Mouse (Mus musculus) embryonic facial prominence, embryonic 12.5 days (tissue): Measurements from ENCODE around the gene Kmt2b. TPM values are rescaled to one million over a fixed set of nuclear protein-coding genes. Genes with fewer than 3 reads are reported as not detected.

Source experiments
- ATAC-seq: fragments of 200-750 bp; cut with Nextera tagmentation; 2 replicates; pipeline ENCODE4 v1.8.0; 2017; ENCODE audit not compliant: insufficient number of reproducible peaks, insufficient read depth, low FRiP score, low TSS enrichment
- H3K27ac ChIP-seq: fragments of 300-500 bp; sonication (generic); 2 replicates; pipeline ENCODE4 v1.5.1; 2016; ENCODE audit warnings: mild to moderate bottlenecking
- H3K27me3 ChIP-seq: fragments of 300-500 bp; sonication (generic); 2 replicates; pipeline ENCODE4 v1.6.1; 2016; ENCODE audit warnings: mild to moderate bottlenecking, moderate library complexity
- H3K36me3 ChIP-seq: fragments of 300-500 bp; sonication (generic); 2 replicates; pipeline ENCODE4 v1.6.1; 2016; ENCODE audit warnings: mild to moderate bottlenecking
- H3K4me1 ChIP-seq: fragments of 300-500 bp; sonication (generic); 2 replicates; pipeline ENCODE4 v1.6.1; 2016
- H3K4me2 ChIP-seq: fragments of 300-500 bp; sonication (generic); replicated peaks from 2 replicates; pipeline ENCODE4 v1.6.1; 2016; ENCODE audit warnings: mild to moderate bottlenecking, moderate library complexity
- H3K4me3 ChIP-seq: fragments of 300-500 bp; sonication (generic); 2 replicates; pipeline ENCODE4 v1.5.1; 2016; ENCODE audit warnings: mild to moderate bottlenecking
- H3K9ac ChIP-seq: fragments of 300-500 bp; sonication (generic); 2 replicates; pipeline ENCODE4 v1.6.1; 2016; ENCODE audit warnings: mild to moderate bottlenecking, moderate library complexity
- H3K9me3 ChIP-seq: fragments of 300-500 bp; sonication (generic); 2 replicates; pipeline ENCODE4 v1.6.1; 2016; ENCODE audit warnings: mild to moderate bottlenecking, moderate library complexity
- WGBS: fragments of 180-500 bp; shearing (Covaris S2); methylation state at CpG from one replicate; pipeline ENCODE4 v1.1.7; 2016; 5-methylcytosine and 5-hydroxymethylcytosine counted together
- polyA plus RNA-seq: library from polyadenylated mRNA; unstranded; fragments of >200 nt; fragmentation: Nextera tagmentation; extraction: Ambion mirVana; gene quantifications from 2 replicates; pipeline ENCODE4 v1.2.1, GENCODE M21; 2016

The Kmt2b gene
- polyA plus RNA-seq, 1 experiment from 2014 or later, result 11.6 TPM

GRCm38 (mm10) chr7:30563117-30563905 is 25.2 kb downstream of the Kmt2b start, which contains the start of the genes U2af1l4, Gm49396 and Psenen:
Gene U2af1l4, plus strand, starts transcription at chr7:30563301.
Gene Gm49396, plus strand, starts transcription at chr7:30563344.
Gene Psenen, minus strand, starts transcription at chr7:30563627.
- Histone ChIP-seq H3K27me3 (no peaks in the 10 kb centered on the region), H3K4me1 (peaks cover 17% of the 10 kb centered on the region), H3K27ac (peak within 1 kb of the TSS; percentile 94), H3K9me3 (no peaks in the 10 kb centered on the region), H3K4me3 (peak within 1 kb of the TSS; percentile 61), H3K4me2 (peak within 1 kb of the TSS; percentile 77), H3K36me3 (peaks cover 30% of the 10 kb centered on the region), H3K9ac (peak within 1 kb of the TSS; percentile 71)
- ATAC-seq, result peak; percentile 86
- WGBS, result under 1% methylated on average over 45 of the region's 45 CpGs

DNA sequence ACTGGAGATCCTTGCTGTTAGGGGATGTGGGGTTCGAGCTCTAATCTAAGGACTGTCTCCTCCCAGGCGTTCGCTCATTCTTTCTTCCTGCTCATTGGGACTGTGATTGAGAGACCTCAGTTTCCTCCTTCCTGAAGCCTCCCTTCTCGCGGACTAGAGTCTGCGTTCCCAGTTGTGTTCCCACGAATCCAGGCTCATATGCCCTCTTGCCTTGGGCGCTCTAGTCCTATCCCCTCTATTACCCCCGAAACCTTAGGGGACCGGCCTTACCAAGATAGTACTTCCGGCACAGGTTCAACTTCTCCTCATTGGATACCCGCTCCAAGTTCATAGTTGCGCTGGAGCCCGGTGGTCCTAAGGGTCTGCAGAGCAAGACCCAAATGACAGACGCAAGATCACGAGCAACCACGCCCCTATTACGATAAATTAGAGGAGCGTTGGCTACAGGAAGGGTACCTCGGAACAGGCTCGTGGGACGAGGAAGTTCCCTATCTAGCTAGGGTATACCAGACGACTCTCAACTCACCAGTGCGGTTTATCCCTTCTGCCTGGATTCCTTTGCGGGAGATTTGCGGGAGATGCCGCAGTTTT is 25.9 kb downstream of the Kmt2b start:
- H3K4me1 ChIP-seq, result peaks cover 19% of the 10 kb centered on the region
- 2% methylated on average over 27 of the region's 27 CpGs for WGBS

GRCm38 (mm10) chr7:30560296-30560695 is 28.2 kb downstream of the Kmt2b start:
- no peak overlapping the region for H3K27ac ChIP-seq
- no peak for ATAC-seq
- H3K9me3 ChIP-seq, result no peaks in the 10 kb centered on the region
- no peaks in the 10 kb centered on the region for H3K27me3 ChIP-seq
- peaks cover 23% of the 10 kb centered on the region for H3K36me3 ChIP-seq
- H3K4me2 ChIP-seq, result peak overlapping the region; percentile 96; the same call in 1 of the 2 replicates
- no peak overlapping the region for H3K4me3 ChIP-seq
- WGBS, result 64% methylated on average over 2 of the region's 2 CpGs
- H3K4me1 ChIP-seq, result peaks cover 19% of the 10 kb centered on the region
- H3K9ac ChIP-seq, result no peak overlapping the region

More for the DNA sequence above, 25.9 kb downstream of the Kmt2b start:
- H3K27me3 ChIP-seq, result no peaks in the 10 kb centered on the region
- H3K36me3 ChIP-seq, result peaks cover 25% of the 10 kb centered on the region
- peak overlapping the region; percentile 61 for H3K4me3 ChIP-seq
- ATAC-seq, result no peak
- peak overlapping the region; percentile 78 for H3K27ac ChIP-seq
- peak overlapping the region; percentile 62 for H3K9ac ChIP-seq
- peak overlapping the region; percentile 77 for H3K4me2 ChIP-seq
- H3K9me3 ChIP-seq, result no peaks in the 10 kb centered on the region

- under 1% methylated on average over 20 of the region's 20 CpGs for WGBS
- H3K27ac ChIP-seq, result peak within 1 kb of the TSS; percentile 26; the same call in 1 of the 2 replicates
- H3K36me3 ChIP-seq, result peaks cover 24% of the 10 kb centered on the region
- ATAC-seq, result peak; percentile 78
- H3K27me3 ChIP-seq, result no peaks in the 10 kb centered on the region
- no peaks in the 10 kb centered on the region for H3K9me3 ChIP-seq
- peaks cover 19% of the 10 kb centered on the region for H3K4me1 ChIP-seq
- peak within 1 kb of the TSS; percentile 81 for H3K9ac ChIP-seq
- peak within 1 kb of the TSS; percentile 96 for H3K4me2 ChIP-seq
- H3K4me3 ChIP-seq, result peak within 1 kb of the TSS; percentile 66
Measured at GRCm38 (mm10) chr7:30559443-30559954, 29.0 kb downstream of the Kmt2b start, which contains the start of gene Lin37. Gene Lin37, minus strand, starts transcription at chr7:30559838.

GRCm38 (mm10) chr7:30558656-30559442 is 29.7 kb downstream of the Kmt2b start:
- no peaks in the 10 kb centered on the region for H3K27me3 ChIP-seq
- H3K4me2 ChIP-seq, result peak overlapping the region; percentile 96
- 15% methylated on average over 12 of the region's 12 CpGs for WGBS
- H3K36me3 ChIP-seq, result peaks cover 28% of the 10 kb centered on the region
- H3K9me3 ChIP-seq, result no peaks in the 10 kb centered on the region
- peak overlapping the region; percentile 66 for H3K4me3 ChIP-seq
- peak overlapping the region; percentile 81 for H3K9ac ChIP-seq
- peak overlapping the region; percentile 26; the same call in 1 of the 2 replicates for H3K27ac ChIP-seq
- no peak for ATAC-seq
- H3K4me1 ChIP-seq, result peaks cover 15% of the 10 kb centered on the region

DNA sequence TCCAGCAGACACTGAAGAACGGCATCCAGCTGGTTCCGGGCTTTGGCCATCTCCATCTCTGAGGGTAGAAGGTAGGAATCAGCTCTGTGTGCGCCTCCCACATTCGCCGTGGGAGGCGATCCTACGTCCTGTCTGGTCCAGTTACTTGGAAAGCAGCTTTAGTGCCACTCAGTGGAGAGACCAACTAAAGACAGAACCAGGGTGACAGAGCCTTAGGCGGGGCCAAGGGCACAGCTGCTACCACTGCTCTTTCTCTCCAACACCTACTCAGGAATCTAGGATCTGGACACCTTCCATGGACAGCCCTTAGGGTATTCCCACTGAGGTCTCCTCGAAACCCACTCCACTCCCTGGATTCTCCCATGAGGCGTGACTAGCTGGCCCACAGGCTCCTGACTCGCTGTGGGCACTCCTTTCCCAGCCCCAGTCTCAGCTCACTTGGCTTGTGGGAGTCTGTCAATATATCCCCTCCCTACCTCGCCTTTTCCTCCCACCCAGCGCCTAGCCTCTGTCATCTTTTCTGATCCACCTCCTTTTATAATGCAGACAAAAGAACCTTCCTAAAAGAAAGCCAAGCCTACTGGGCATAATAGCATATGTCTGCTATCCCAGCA is 30.5 kb downstream of the Kmt2b start:
- Histone ChIP-seq H3K4me1 (peaks cover 21% of the 10 kb centered on the region), H3K9me3 (no peaks in the 10 kb centered on the region), H3K4me3 (peak overlapping the region; percentile 66; the same call in 1 of the 2 replicates), H3K27me3 (no peaks in the 10 kb centered on the region), H3K27ac (no peak overlapping the region), H3K9ac (no peak overlapping the region), H3K4me2 (peak overlapping the region; percentile 96; the same call in 1 of the 2 replicates), H3K36me3 (peaks cover 28% of the 10 kb centered on the region)
- WGBS, result 89% methylated on average over 13 of the region's 13 CpGs
- no peak for ATAC-seq

DNA sequence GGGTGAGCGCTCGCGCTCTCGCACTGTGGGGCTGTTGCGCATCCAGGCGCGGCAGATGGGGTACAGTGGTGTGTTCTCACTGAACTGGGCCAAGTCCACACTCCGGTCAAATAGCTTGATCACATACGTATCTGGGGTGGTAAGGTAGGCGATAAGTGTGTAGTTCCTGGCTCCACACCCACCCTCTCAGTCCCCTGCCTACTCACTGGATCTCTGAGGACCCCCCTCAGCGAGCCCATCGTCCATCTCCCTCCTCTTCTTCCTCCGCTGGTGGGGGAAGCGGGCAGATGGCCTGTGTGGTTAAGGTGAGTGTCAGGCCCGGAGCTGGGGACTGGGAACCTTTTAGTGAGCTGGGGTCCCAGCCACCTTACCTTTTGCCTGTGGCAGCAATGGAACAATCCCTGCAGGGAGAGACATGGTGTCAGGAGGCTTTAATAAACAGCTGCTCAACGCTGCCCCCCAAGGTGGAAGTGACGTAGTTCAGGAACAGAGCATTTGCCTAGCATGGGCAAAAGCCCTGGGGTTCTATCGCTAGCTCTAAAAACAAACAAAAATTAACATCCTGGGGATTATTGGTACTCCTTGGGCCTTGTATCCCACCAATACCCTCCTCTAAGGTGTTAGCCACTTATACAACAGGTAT is 31.5 kb downstream of the Kmt2b start:
- Histone ChIP-seq H3K9me3 (no peaks in the 10 kb centered on the region), H3K9ac (no peak overlapping the region), H3K4me1 (peaks cover 25% of the 10 kb centered on the region), H3K27me3 (no peaks in the 10 kb centered on the region), H3K36me3 (peaks cover 28% of the 10 kb centered on the region), H3K4me3 (no peak overlapping the region), H3K27ac (no peak overlapping the region), H3K4me2 (no peak overlapping the region)
- 92% methylated on average over 18 of the region's 18 CpGs for WGBS
- no peak for ATAC-seq

- peak overlapping the region; percentile 66; the same call in 1 of the 2 replicates for H3K4me3 ChIP-seq
- peaks cover 32% of the 10 kb centered on the region for H3K36me3 ChIP-seq
- peak overlapping the region; percentile 88 for H3K4me2 ChIP-seq
- H3K9ac ChIP-seq, result no peak overlapping the region; the same call in 1 of the 2 replicates
- H3K27me3 ChIP-seq, result no peaks in the 10 kb centered on the region
- no peak overlapping the region for H3K27ac ChIP-seq
- peaks cover 23% of the 10 kb centered on the region for H3K4me1 ChIP-seq
- ATAC-seq, result no peak
- 84% methylated on average over 22 of the region's 22 CpGs for WGBS
- no peaks in the 10 kb centered on the region for H3K9me3 ChIP-seq
Measured at GRCm38 (mm10) chr7:30553810-30554584, 34.5 kb downstream of the Kmt2b start.

DNA sequence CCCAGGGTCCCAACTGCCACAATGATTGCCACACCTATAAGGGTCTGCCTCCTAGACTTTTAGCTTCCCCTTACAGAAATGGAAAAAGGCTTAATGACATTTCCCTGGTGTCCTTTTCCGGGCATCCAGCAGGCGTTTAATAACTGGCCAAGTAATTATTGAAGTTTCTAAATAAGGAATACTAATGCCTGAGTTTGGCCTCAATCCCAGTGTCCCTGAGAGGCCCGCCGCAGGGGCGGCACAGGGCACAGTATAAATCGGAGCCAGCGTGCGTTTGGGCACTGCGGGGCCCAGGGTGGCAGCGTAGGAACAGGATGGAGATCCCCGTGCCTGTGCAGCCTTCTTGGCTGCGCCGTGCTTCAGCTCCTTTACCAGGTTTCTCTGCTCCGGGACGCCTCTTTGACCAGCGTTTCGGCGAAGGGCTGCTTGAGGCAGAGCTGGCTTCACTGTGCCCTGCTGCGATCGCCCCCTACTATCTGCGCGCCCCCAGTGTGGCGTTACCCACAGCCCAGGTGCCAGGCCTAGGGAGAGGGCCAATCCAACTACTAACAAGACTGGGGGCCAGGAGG is 35.4 kb downstream of the Kmt2b start:
- Histone ChIP-seq H3K4me2 (peak overlapping the region; percentile 88), H3K27ac (peak overlapping the region; percentile 91), H3K27me3 (no peaks in the 10 kb centered on the region), H3K9me3 (no peaks in the 10 kb centered on the region), H3K4me1 (peaks cover 14% of the 10 kb centered on the region), H3K4me3 (peak overlapping the region; percentile 66), H3K9ac (peak overlapping the region; percentile 72), H3K36me3 (peaks cover 40% of the 10 kb centered on the region)
- ATAC-seq, result no peak
- 7% methylated on average over 23 of the region's 23 CpGs for WGBS
